8 mouse cellular contexts compared by ENCODE assay signal in genomic region chr9:78107912-78108795, GRCm38 (mm10). TPM values are rescaled to one million over a fixed set of nuclear protein-coding genes. Genes with fewer than 3 reads are reported as not detected.
DNase-seq lines count a peak whose midpoint lies in the region; ATAC-seq and TF ChIP-seq lines count a peak whose summit lies in the region.

No protein-coding gene starts in this region.

- H3K79me3 ChIP-seq in C2C12 (ENCODE audit: low read depth), result peaks cover 4% of the 10 kb centered on the region

- peak overlapping the region; percentile 57 for H3K4me3 ChIP-seq in C2C12 (ENCODE audit: insufficient read depth, poor library complexity, severe bottlenecking)
- H3K4me3 ChIP-seq in embryonic fibroblast, embryonic 13.5 days (ENCODE audit: insufficient read depth, low read length), result peak overlapping the region; percentile 72
- peak overlapping the region; percentile 95 for H3K4me3 ChIP-seq in heart, embryonic 10.5 days
- H3K4me3 ChIP-seq in kidney, embryonic 16.5 days (ENCODE audit: low read length), result peak overlapping the region; percentile 90
- peak overlapping the region; percentile 97 for H3K4me3 ChIP-seq in liver, embryonic 12.5 days

- H3K9me3 ChIP-seq in heart, embryonic 10.5 days, result no peaks in the 10 kb centered on the region
- no peaks in the 10 kb centered on the region for H3K9me3 ChIP-seq in kidney, embryonic 16.5 days (ENCODE audit: low read length)
- no peaks in the 10 kb centered on the region for H3K9me3 ChIP-seq in liver, embryonic 12.5 days (replicated peaks)

- peak overlapping the region; percentile 85 for H3K4me2 ChIP-seq in kidney, embryonic 16.5 days (replicated peaks; ENCODE audit: low read depth, low read length)
- H3K4me2 ChIP-seq in liver, embryonic 12.5 days, result peak overlapping the region; percentile 90

- H3K36me3 ChIP-seq in C2C12 (ENCODE audit: control insufficient read depth, insufficient read depth), result peaks cover 12% of the 10 kb centered on the region
- peaks cover 7% of the 10 kb centered on the region for H3K36me3 ChIP-seq in heart, embryonic 10.5 days
- H3K36me3 ChIP-seq in kidney, embryonic 16.5 days (ENCODE audit: insufficient read depth, low read length), result peaks cover 6% of the 10 kb centered on the region; the same call in 1 of the 2 replicates
- peaks cover 22% of the 10 kb centered on the region for H3K36me3 ChIP-seq in liver, embryonic 12.5 days
- 0 out of 2 replicates have a peak, but pooled peaks cover 2% of the 10 kb centered on the region for H3K36me3 ChIP-seq in splenic B cell, adult 2 months (ENCODE audit: control insufficient read depth, insufficient read depth, low read length, poor library complexity, severe bottlenecking)

- no peak for TF ChIP-seq CTCF in C2C12 (IDR thresholded peaks at IDR 0.05; ENCODE audit: control insufficient read depth, insufficient read depth, insufficient read length)
- no peak for TF ChIP-seq CTCF in embryonic fibroblast, embryonic 13.5 days (IDR thresholded peaks at IDR 0.05; ENCODE audit: borderline replicate concordance, insufficient read depth, low read length)

- peak; percentile 94 for TF ChIP-seq POLR2A in embryonic fibroblast, embryonic 13.5 days (IDR thresholded peaks at IDR 0.05; ENCODE audit: low read depth, low read length)

- peak overlapping the region; percentile 80 for H3ac ChIP-seq in C2C12 (ENCODE audit: control insufficient read depth, insufficient read length, low read depth)

- peak overlapping the region; percentile 94 for H3K27ac ChIP-seq in embryonic fibroblast, embryonic 13.5 days (ENCODE audit: insufficient read depth, low read length)
- H3K27ac ChIP-seq in heart, embryonic 10.5 days, result peak overlapping the region; percentile 97
- H3K27ac ChIP-seq in kidney, embryonic 16.5 days (ENCODE audit: low read length), result peak overlapping the region; percentile 95
- H3K27ac ChIP-seq in liver, embryonic 12.5 days, result peak overlapping the region; percentile 99

- under 1% methylated on average over 88 of the region's 88 CpGs for WGBS in heart, embryonic 10.5 days
- WGBS in kidney, embryonic 16.5 days, result under 1% methylated on average over 87 of the region's 88 CpGs
- whole genome bisulfite sequencing in liver, embryonic 12.5 days (ENCODE audit: insufficient replicate concordance), result under 1% methylated on average over 82 of the region's 88 CpGs

- no peaks in the 10 kb centered on the region for H3K27me3 ChIP-seq in C2C12 (ENCODE audit: control insufficient read depth, insufficient read depth, insufficient read length)
- H3K27me3 ChIP-seq in heart, embryonic 10.5 days (ENCODE audit: insufficient read depth, poor library complexity, severe bottlenecking), result no peaks in the 10 kb centered on the region
- no peaks in the 10 kb centered on the region for H3K27me3 ChIP-seq in kidney, embryonic 16.5 days (ENCODE audit: insufficient read depth, low read length)
- H3K27me3 ChIP-seq in liver, embryonic 12.5 days (replicated peaks), result no peaks in the 10 kb centered on the region
- no peaks in the 10 kb centered on the region for H3K27me3 ChIP-seq in splenic B cell, adult 2 months (ENCODE audit: control insufficient read depth, insufficient read depth, low read length, poor library complexity, severe bottlenecking)

- DNase-seq in brain, adult 2 months (ENCODE audit: low read depth, low spot score), result peak; percentile 94
- DNase-seq in heart, embryonic 10.5 days (ENCODE audit: low spot score), result peak; percentile 90
- peak; percentile 93 for DNase-seq in naive thymus-derived CD4-positive, alpha-beta T cell, adult 2 months (ENCODE audit: low read depth)
- peak; percentile 93 for DNase-seq in splenic B cell, adult 2 months (ENCODE audit: low read depth, low spot score)

- H3K79me2 ChIP-seq in C2C12 (ENCODE audit: control insufficient read depth, insufficient read depth), result peaks cover 31% of the 10 kb centered on the region

- no peaks in the 10 kb centered on the region for H3K4me1 ChIP-seq in embryonic fibroblast, embryonic 13.5 days (ENCODE audit: control insufficient read depth, insufficient read depth, low read length)
- peaks cover 16% of the 10 kb centered on the region; the same call in 1 of the 2 replicates for H3K4me1 ChIP-seq in heart, embryonic 10.5 days
- H3K4me1 ChIP-seq in kidney, embryonic 16.5 days (ENCODE audit: insufficient read depth, low read length), result peaks cover 26% of the 10 kb centered on the region
- H3K4me1 ChIP-seq in liver, embryonic 12.5 days, result peaks cover 60% of the 10 kb centered on the region

- H3K9ac ChIP-seq in kidney, embryonic 16.5 days (replicated peaks; ENCODE audit: low read length), result peak overlapping the region; percentile 96
- peak overlapping the region; percentile 99 for H3K9ac ChIP-seq in liver, embryonic 12.5 days

- peak; percentile 82 for ATAC-seq in kidney, embryonic 16.5 days (ENCODE audit: low FRiP score, low TSS enrichment)
- peak; percentile 76 for ATAC-seq in liver, embryonic 12.5 days

TF ChIP-seq in C2C12, 6 proteins besides CTCF, POLR2A, EP300 and RAD21:
- peak; percentile 41 for TF ChIP-seq MAX (IDR thresholded peaks at IDR 0.05)
- TF ChIP-seq USF1 (IDR thresholded peaks at IDR 0.05; ENCODE audit: low read depth), result no peak
- no peak for TF ChIP-seq MYOG (IDR thresholded peaks at IDR 0.05; ENCODE audit: control insufficient read depth, extremely low read depth, insufficient read length)
- TF ChIP-seq CEBPB (IDR thresholded peaks at IDR 0.05; ENCODE audit: low read depth), result no peak
- TF ChIP-seq MYOD1 (IDR thresholded peaks at IDR 0.05; ENCODE audit: control insufficient read depth, insufficient read length, low read depth), result no peak
- no peak for TF ChIP-seq FOSL1 (IDR thresholded peaks at IDR 0.05; ENCODE audit: insufficient read depth, low read length, poor library complexity, severe bottlenecking)

RNA-seq across cellular contexts. Expression of gene Fbxo9, which starts 0.7 kb away (rescaled TPM):
- polyA plus RNA-seq in C2C12 (2012; fragmentation: generic; extraction: Trizol), result 17.2 TPM
- 22.2 and 23.0 TPM in 2 replicates for polyA plus RNA-seq in embryonic fibroblast, embryonic 13.5 days (2011; ENCODE audit: insufficient read length, low read depth, missing spikeins)
- 28.5 and 30.6 TPM in 2 replicates for polyA plus RNA-seq in heart, embryonic 10.5 days (2016; fragmentation: Nextera tagmentation; extraction: Ambion mirVana)
- 44.3 and 45.2 TPM in 2 replicates for polyA plus RNA-seq in kidney, embryonic 16.5 days (2015; fragmentation: Nextera tagmentation; extraction: Ambion mirVana)
- polyA plus RNA-seq in liver, embryonic 12.5 days (2016; fragmentation: Nextera tagmentation; extraction: Ambion mirVana), result 74.8 and 75.0 TPM in 2 replicates

RNA-seq across cellular contexts. Expression of gene Ick, which starts 0.8 kb away (rescaled TPM):
- 6.5 TPM for polyA plus RNA-seq in C2C12 (2012; fragmentation: generic; extraction: Trizol)
- polyA plus RNA-seq in embryonic fibroblast, embryonic 13.5 days (2011; ENCODE audit: insufficient read length, low read depth, missing spikeins), result 23.6 and 34.0 TPM in 2 replicates
- polyA plus RNA-seq in heart, embryonic 10.5 days (2016; fragmentation: Nextera tagmentation; extraction: Ambion mirVana), result 17.2 and 21.5 TPM in 2 replicates
- 21.7 and 24.5 TPM in 2 replicates for polyA plus RNA-seq in kidney, embryonic 16.5 days (2015; fragmentation: Nextera tagmentation; extraction: Ambion mirVana)
- 7.0 and 7.4 TPM in 2 replicates for polyA plus RNA-seq in liver, embryonic 12.5 days (2016; fragmentation: Nextera tagmentation; extraction: Ambion mirVana)

RNA-seq across cellular contexts. Expression of gene Gcm1, which starts 56.4 kb away (rescaled TPM):
- not detected for polyA plus RNA-seq in C2C12 (2012; fragmentation: generic; extraction: Trizol)
- polyA plus RNA-seq in embryonic fibroblast, embryonic 13.5 days (2011; ENCODE audit: insufficient read length, low read depth, missing spikeins), result not detected in 2 replicates
- polyA plus RNA-seq in heart, embryonic 10.5 days (2016; fragmentation: Nextera tagmentation; extraction: Ambion mirVana), result 0.09 TPM in 1 of 2 replicates, not detected in the other
- polyA plus RNA-seq in kidney, embryonic 16.5 days (2015; fragmentation: Nextera tagmentation; extraction: Ambion mirVana), result 1.1 and 1.2 TPM in 2 replicates
- polyA plus RNA-seq in liver, embryonic 12.5 days (2016; fragmentation: Nextera tagmentation; extraction: Ambion mirVana), result not detected in 2 replicates

Comparison
In these comparisons a context has a peak if more than half of its experiments do, and no peak if none do; other contexts are left out.
1. Peak in every context shown above with its lines: DNase-seq, ATAC-seq, H3K4me3 ChIP-seq and H3K27ac ChIP-seq.